Mouse (Mus musculus): ENCODE data around the gene Pid1.
"Not testable (repeated sequence)": the region's sequence is repeated elsewhere in the genome, so short reads cannot be mapped to it uniquely, and the experiment has no call there.

Gene Pid1

DNA sequence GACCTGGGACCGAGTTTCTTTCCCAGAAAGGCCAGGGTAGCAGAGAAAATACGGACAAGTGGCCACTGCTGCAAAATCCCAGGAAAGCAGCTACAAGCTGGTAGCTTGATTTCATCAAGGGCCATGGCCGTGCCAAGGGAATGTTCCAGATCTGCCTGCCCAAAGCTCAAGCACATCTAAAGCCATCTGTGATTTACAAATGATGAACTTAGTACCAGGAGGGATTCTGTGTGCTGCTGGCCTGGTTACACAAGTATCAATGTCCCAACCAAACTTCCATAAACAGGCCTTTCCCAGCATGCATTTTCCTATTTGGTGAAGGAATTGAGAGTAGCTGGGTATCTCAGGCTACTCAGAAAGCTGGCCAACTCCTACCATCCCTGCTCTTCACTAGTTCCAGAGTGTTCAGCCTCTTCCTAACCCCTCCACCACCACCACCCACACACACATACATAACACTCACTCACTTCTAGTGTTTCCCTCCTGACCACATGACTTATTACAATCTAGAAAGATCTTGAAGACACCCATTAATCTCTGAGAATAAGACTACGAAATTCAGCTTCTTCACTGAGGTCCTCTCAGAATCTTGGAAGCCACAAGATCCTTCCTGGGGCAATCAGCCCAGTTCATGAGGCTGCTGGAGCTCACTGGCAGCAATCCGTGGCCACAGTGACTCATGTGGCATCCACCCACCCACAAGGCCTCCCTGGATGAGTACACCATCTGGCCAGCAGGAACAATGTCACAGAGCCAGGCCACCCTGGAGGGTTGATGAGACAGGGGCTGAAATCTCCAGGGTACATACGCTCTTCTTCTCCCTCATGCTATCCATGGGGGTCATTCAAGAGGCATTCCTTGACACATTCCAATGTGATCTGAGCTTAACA is 4.1 kb downstream of the Pid1 start:
- DNase-seq (ENCODE audit: low read depth) = no peak

GRCm38 (mm10) chr1:84357216-84357615 is 6.8 kb downstream of the Pid1 start:
- no peak for DNase-seq (ENCODE audit: low read depth)

DNA sequence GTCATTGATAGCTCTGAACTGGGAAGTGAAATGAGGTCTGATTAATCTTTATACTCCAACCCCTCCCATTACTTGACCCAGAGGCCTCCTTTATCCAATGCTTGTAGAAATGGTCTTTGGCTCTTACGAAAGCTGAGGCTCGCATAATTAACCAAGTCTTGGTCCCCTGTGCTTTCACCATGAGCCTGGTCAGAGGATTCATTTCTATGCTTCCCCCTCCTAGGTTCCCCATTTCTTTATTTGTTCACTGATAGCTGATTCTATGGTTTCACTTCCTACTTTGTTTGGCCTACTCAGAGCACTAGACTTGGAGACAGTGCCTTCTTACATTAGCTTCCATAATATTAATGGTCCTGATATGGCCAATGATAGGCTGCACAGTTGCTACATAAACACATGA is 13.7 kb downstream of the Pid1 start:
- no peak for DNase-seq (ENCODE audit: low read depth)

DNA sequence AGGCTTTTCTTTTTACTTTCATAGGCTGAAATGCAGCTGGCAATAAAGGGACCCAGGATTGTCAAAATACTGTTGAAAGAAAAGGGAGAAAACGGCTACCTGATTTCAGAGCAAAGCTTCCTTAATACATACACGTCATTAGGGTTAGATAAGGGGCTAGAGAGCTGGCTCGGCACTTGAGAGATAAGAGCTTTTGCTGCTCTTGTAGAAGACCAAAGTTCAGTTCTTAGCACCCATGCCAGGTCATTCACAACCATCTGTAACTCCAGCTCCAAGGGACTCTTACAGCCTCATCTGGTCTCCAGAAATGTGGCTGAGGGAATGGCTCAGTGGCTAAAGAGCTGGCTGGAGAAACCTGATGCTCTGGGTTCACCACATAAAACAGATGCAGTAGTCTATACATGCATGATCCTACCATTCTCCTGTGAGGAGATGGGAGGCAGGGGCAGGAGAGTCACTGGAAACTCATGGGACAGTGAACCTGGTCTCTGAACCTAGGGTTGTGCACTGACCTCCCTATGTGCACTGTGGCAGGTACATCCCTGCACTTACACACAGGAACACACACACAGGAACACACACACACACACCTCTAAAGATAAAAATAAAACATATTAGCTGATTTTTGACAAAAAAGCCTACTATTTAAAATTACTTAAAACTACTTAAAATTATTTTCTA is 16.0 kb downstream of the Pid1 start:
- DNase-seq (ENCODE audit: low read depth) = no peak

- not testable (repeated sequence) for DNase-seq (ENCODE audit: low read depth)
Observed at GRCm38 (mm10) chr1:84332797-84333196, 31.2 kb downstream of the Pid1 start.

GRCm38 (mm10) chr1:84331861-84332260 is 32.1 kb downstream of the Pid1 start:
- not testable (repeated sequence) for DNase-seq (ENCODE audit: low read depth)

DNA sequence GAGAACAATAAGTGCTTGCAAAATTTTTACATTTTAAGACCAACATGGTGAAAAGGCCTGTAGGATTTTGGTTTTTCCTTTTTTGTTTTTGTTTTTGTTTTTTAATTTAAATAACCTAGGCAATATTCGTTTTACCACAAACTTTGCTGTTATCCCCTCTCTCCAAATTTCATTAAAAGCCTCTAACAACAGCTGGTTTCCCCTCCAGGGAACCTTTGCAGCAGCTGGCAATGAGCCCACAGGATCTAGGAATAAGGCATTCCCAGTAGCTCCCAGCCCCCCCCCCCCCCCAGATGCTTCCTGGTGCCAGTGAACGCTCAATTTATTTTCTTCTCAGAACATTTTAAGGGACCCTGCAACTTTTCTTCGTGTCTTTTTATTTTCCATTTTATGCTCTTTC is 38.7 kb downstream of the Pid1 start:
- DNase-seq (ENCODE audit: low read depth) = no peak

GRCm38 (mm10) chr1:84321327-84321726 is 42.7 kb downstream of the Pid1 start:
- no peak for DNase-seq (ENCODE audit: low read depth)

DNA sequence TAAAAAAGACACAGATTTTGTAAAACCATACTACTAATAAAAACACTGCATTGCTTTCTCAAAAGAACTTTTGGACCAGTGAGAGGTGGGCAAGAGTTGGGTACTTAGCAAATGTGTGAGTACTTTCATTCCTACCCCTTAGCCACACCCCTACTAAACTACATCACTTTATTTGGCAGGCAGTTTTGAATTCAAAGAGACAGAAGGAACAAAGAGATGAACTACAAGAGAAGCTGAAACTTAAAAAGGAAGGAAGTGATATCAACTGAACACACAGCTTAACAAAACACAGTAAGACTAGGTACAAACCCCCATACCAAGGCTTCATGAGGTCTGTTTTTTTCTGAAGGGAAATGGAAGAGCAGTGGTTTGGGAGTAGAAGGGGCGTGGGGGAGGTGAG is 45.4 kb downstream of the Pid1 start:
- no peak for DNase-seq (ENCODE audit: low read depth)

DNA sequence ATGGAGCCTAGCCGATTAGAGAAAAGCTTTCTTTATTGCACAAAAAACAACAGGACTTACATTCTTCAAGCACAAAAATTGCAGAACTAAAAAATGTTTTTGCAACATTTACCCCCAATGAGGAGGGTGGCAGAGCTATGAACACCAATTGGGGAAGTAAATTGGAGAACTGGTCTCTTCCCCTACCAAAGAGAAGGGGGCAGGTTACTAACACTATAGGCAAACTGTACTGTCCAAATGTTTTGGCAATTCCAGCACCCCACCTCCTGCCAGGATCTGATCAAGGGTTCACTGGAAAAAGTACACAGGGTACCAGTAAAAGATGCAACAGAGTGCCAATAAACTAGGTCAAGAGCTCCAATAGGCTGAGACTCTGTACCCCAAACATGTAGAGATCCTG is 46.2 kb downstream of the Pid1 start:
- no peak for DNase-seq (ENCODE audit: low read depth)

- no peak for DNase-seq (ENCODE audit: low read depth)
Observed at GRCm38 (mm10) chr1:84309966-84310460, 54.0 kb downstream of the Pid1 start.

DNA sequence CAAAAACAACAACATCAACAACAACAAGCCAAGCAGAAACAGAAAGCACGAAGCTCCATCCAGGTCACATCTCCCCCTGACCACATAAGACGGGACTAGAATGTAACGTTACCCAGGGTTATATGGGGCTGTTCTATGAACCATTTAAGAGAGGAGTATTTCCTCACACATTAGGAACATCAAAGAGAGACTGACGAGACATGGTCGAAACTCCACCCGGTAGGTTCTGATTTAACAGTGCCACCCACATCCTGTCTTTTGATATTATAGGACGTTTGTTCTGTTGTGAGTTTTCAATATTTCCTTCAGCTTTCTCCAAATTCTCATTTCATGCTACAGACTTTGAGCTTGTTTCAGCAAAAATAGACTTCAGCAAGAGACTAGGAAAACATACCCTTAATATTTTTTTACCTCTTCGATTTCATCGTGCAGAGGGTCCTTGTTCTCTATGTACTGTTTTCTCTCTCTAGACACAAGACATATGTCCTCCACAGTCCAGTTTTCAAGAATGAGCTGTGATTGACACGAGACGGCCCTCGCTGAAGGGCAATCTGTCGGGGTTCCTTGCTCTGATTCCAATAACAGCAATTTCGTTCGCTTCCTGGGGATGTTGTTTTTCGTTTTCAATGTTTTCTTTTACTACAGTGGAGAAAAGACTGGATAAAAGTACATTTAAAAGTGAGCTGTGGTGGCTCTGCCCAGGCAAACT is 58.1 kb downstream of the Pid1 start:
- no peak for DNase-seq (ENCODE audit: low read depth)

DNA sequence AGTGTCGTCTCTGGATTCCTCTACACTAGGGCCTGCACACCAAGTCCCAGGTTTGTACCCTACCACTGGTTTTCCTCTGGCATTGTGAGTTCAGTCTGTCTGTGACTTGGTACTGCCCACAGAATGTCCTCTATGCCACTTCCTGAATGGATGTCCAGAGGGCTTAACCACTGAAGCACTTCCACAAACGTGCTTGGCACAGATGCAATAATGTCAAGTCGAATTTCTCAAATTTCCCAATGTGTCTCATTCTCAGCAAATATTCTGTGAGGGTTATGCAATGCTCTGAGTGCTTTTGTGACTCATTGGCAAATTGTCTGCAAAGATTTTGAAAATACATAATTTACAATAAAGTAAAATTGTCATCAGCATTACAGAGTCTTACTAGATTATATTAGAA is 61.2 kb downstream of the Pid1 start:
- DNase-seq (ENCODE audit: low read depth) = no peak

GRCm38 (mm10) chr1:84299719-84300118 is 64.3 kb downstream of the Pid1 start:
- no peak for DNase-seq (ENCODE audit: low read depth)

- DNase-seq (ENCODE audit: low read depth) = no peak
Observed at GRCm38 (mm10) chr1:84286682-84287111, 77.3 kb downstream of the Pid1 start.

- DNase-seq (ENCODE audit: low read depth) = no peak
Observed at GRCm38 (mm10) chr1:84285620-84286019, 78.4 kb downstream of the Pid1 start.

- DNase-seq (ENCODE audit: low read depth) = no peak
Observed at GRCm38 (mm10) chr1:84284293-84285068, 79.5 kb downstream of the Pid1 start.

DNA sequence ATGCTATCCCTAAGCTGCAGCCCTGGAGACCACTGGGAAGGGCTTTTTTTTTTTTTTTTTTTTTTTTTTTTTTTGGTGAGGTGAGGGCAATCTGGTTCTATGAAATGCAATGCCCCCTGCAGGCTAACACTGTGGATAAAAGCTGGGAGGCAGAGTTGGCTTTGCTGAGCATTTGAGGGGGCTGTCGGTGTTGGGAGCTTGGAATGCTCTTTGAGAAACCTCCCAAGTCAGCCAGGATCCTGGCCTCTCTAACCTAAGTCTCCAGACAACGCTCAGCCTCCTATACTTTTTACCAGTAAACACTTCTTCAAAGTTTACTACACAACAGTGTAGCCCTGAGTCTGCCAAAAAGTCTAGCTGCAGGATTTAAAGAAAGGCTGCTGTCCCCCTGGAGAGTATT is 80.9 kb downstream of the Pid1 start:
- no peak for DNase-seq (ENCODE audit: low read depth)

- no peak for DNase-seq (ENCODE audit: low read depth)
Observed at GRCm38 (mm10) chr1:84280171-84280570, 83.8 kb downstream of the Pid1 start.

GRCm38 (mm10) chr1:84278359-84279255 is 85.4 kb downstream of the Pid1 start:
- no peak for DNase-seq (ENCODE audit: low read depth)

DNA sequence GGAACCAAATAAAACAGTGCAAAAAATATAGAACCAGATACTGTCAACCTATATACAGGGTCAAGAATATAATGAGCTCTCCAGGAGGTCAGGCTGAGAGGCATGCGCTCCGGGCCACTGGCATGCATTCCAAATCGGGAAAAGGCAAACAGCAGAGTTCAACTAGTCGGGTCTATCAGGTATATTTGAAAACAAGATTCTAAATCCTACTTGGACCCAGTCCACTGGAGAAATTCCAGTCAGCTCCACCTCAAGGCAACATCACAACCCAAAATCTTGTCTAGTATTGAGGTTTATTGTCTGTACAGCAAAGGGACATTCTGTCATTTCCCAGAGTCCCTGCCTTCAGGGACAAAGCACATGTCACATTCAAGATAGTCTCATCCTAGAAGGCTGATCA is 91.0 kb downstream of the Pid1 start:
- DNase-seq (ENCODE audit: low read depth) = no peak

Measured in c-Kit-positive CD71-positive TER-119-negative erythroid progenitor cells, embryonic 14.5 days (primary cell).